Mouse (Mus musculus): ENCODE data around the gene Kbtbd8.

The Kbtbd8 gene

DNA sequence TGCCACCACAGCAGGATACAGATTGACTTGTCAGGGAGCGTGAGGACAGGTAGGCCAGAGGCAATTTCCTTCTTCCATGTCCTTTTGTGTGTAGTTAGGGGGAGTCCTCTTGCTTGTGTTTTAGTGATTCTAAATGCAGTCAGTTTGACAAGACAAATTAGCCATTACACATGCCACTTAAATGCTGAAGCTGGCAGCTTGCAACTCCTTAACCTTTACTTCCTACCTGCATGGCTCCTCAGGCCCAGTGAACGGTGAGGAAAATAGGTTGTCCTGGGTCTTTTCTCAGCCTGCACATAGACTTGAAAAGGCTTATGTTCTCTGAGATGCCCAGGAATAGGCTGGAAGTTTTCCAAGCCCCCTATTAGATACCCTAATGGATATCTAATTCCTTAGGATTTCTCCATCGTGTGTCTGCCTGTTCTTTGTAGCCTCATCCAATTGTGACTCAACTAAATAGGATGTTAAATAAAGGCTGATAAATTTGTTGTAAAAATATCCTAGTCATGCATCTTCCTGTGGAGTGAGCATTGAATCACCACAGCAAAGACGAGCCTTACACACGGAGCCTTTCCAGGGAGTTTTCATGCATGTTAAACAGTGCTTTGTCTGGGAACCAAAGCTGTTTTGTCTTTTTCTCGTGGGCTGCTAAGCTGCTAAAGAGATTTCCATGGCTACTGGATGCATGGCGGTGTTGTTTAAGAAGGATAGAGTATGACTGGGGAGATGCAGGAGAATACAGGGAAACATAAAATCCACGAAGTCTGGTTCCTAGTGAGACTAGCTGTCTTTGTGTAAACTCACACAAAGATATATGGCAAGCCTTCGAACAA lies 57.5 kb downstream of the Kbtbd8 start:
- DNase-seq: no peak

Data from lung, postnatal 10 days (tissue).